Mouse (Mus musculus) gastrocnemius, adult 8-10 months (tissue): ENCODE data around the gene Armc2. TPM values are rescaled to one million over a fixed set of nuclear protein-coding genes. Genes with fewer than 3 reads are reported as not detected.
A peak's percentile ranks its signal among the peaks of the same experiment; 100 is the strongest.

ENCODE experiments used
- DNase-seq, 2 experiments: peaks; one replicate each; pipeline ENCODE4 v3.0.0; 2022; ENCODE audit warnings: low spot score in 2 of 2
- total RNA-seq, 4 experiments: library from RNA; stranded (reverse); gene quantifications; 2 replicates each; pipeline ENCODE4 v1.2.4; 2022

Gene Armc2
- total RNA-seq, 4 experiments from 2014 or later, result 0.20 to 0.70 (median 0.41) TPM

GRCm38 (mm10) chr10:41907950-41908349 lies 110.3 kb downstream of the Armc2 start:
- DNase-seq, result no peak

DNA sequence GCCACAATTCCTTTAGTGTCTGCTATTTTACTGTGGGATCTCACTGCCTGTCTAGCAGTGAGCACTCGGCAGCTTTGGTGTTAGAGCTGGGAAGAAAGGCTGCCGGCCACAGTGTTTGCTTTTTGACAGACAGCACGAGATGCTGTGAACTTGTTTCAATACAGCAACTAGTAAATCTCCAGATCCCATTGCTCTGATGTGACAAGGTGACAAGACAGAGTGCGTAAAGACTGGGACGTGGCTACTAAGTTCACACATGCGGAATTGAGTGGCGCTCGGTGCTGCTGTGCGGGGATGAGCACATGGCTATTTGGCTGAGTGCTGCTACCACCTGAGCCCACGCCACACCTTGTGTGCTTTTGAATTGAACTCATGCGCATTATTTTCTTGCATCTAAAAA lies 110.8 kb downstream of the Armc2 start:
- no peak for DNase-seq

- DNase-seq, result no peak
Observed at GRCm38 (mm10) chr10:41901864-41902263, 116.4 kb downstream of the Armc2 start.

GRCm38 (mm10) chr10:41901456-41901855 lies 116.8 kb downstream of the Armc2 start:
- no peak for DNase-seq

DNA sequence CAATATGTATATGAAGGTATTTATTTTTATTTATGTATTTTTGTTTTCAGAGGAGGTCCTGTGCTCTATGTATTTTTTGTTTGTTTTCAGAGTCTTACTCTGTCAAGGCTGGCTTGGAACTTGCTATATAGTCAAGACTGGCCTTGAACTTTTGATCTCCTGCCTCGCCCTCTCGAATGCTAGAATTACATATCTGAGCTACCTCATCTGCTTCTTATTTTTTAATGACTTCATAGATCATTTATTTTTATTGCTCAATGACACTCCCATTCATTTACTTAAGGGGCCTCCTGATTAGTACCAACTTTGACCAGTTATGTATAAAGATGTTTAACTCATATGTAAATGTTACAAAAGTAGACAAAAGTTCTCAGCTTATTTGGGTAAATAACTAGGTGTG lies 121.4 kb downstream of the Armc2 start:
- DNase-seq, result no peak

GRCm38 (mm10) chr10:41896425-41896824 lies 121.8 kb downstream of the Armc2 start:
- DNase-seq, result no peak

GRCm38 (mm10) chr10:41893433-41894411 lies 124.5 kb downstream of the Armc2 start:
- DNase-seq, result peak; percentile 64 to 70

GRCm38 (mm10) chr10:41891312-41891711 lies 126.9 kb downstream of the Armc2 start:
- DNase-seq, result no peak

- no peak for DNase-seq
Observed at GRCm38 (mm10) chr10:41890537-41890936, 127.7 kb downstream of the Armc2 start.

DNA sequence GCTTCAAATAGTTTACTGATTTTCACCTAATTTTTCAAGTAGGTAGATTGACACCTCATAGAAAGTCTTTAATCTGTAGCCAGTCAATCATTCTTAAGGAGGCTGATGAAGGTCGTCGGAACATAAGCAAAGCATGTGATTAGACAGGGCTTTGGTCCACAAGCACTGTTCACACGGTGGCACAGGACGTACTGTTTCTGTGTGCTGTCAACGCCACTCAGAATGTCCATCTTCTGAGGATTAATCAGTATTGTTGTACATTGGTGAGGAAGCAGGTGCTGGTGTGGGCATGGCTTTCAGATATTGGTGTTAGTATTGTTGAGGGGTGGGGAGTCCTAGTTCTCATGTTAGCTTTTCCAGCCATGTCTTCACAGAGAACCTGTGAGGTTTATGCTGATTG lies 128.7 kb downstream of the Armc2 start:
- DNase-seq, result no peak

- DNase-seq, result no peak
Observed at GRCm38 (mm10) chr10:41888365-41888941, 129.8 kb downstream of the Armc2 start.

- peak; percentile 91 to 94 for DNase-seq
Observed at GRCm38 (mm10) chr10:41887080-41887821, 131.0 kb downstream of the Armc2 start.

GRCm38 (mm10) chr10:41883741-41884575 lies 134.3 kb downstream of the Armc2 start:
- DNase-seq, result no peak

- no peak for DNase-seq
Observed at GRCm38 (mm10) chr10:41881438-41881837, 136.8 kb downstream of the Armc2 start.

DNA sequence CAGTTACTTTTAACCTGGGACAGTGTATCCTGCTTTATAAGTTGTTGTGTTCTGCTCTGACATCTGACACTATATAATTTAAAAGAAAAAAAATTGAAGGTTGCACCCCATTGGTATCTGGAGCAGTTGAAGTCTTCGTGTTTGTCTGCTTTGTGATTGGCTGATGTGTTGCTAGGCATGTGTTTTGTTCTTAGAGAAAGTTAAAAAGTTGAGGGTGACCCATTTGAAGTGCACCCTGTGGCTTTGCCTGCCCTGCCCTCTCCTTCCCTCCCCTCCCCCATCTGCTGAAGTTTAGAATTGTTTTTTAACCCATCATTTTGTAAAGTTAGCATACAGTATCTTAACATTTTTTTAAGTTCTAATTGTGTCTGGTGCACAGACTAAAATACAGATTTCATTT lies 137.5 kb downstream of the Armc2 start:
- no peak for DNase-seq

- no peak for DNase-seq
Observed at GRCm38 (mm10) chr10:41880206-41880605, 138.0 kb downstream of the Armc2 start.

DNA sequence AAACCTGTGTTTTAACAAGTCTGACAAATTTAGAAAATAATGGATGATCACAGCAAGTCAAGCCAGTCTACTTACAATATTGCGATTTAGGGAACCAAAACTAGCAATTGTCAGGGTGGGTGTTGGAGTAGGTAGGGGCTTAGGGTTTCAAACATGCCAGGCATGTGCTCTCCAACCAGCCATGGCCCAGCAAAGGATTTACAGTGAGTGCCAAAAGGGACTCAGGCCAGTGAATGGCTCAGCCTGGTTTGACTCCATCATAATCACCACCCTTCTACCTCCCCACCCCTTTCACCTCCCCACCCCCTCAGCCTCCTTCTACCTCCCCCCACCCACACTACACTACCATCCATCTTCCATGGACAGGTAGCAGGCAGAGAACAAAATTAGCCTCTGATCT lies 138.6 kb downstream of the Armc2 start:
- no peak for DNase-seq

DNA sequence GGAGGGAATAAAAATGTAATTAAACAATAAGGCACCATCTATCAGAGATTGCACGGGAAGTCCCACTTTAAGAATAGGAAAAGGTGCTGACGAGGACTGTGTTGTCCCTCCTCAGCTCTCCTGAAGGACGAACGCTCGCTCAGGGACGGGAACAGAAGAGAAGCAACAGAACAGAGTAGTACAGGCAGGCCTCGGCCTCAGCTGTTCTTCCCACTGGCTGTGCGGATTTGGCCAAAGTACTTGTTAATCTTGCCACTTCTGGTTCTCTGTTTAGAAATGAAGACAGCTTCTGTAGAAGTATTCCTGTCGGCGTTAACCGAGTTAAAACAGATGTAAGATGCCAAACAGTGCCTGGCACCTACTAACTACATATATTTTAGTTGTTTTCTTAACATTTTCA lies 139.9 kb downstream of the Armc2 start:
- DNase-seq, result no peak

- DNase-seq, result no peak
Observed at GRCm38 (mm10) chr10:41875624-41876023, 142.6 kb downstream of the Armc2 start.

GRCm38 (mm10) chr10:41871564-41871963 lies 146.7 kb downstream of the Armc2 start:
- no peak for DNase-seq

GRCm38 (mm10) chr10:41870101-41870500 lies 148.1 kb downstream of the Armc2 start:
- no peak for DNase-seq
